In genomic region chr6:28567978-28568377, GRCm38 (mm10) we compare ENCODE assay signal across 22 mouse cellular contexts.
"Had no signal": no experiment of that assay in that cellular context is flagged by ENCODE, and none has a peak within 500 bp of the region (broad histone marks: within the 10 kb centered on the region; RNA-seq: fewer than 3 reads in every experiment).

No protein-coding gene starts in this region.

- H3K9me3 ChIP-seq: heart, embryonic 10.5 days; heart, embryonic 12.5 days; hindbrain, embryonic 12.5 days; hindbrain, embryonic 15.5 days; kidney, embryonic 15.5 days; limb, embryonic 13.5 days; limb, embryonic 15.5 days; liver, embryonic 12.5 days had no signal

- H3K4me2 ChIP-seq: heart, embryonic 12.5 days; hindbrain, embryonic 12.5 days; hindbrain, embryonic 15.5 days; kidney, embryonic 15.5 days; limb, embryonic 13.5 days; limb, embryonic 15.5 days; liver, embryonic 12.5 days had no signal

- H3K27ac ChIP-seq: heart, embryonic 10.5 days; hindbrain, embryonic 12.5 days; hindbrain, embryonic 15.5 days; hindbrain, postnatal 0 days; kidney, embryonic 15.5 days; kidney, postnatal 0 days; layer of hippocampus, adult 2 months; limb, embryonic 13.5 days; limb, embryonic 15.5 days; liver, embryonic 12.5 days had no signal

- H3K36me3 ChIP-seq: hindbrain, embryonic 12.5 days; hindbrain, embryonic 15.5 days had no signal

- H3K4me3 ChIP-seq: heart, embryonic 10.5 days; heart, embryonic 12.5 days; hindbrain, embryonic 12.5 days; hindbrain, embryonic 15.5 days; kidney, embryonic 15.5 days; layer of hippocampus, adult 2 months; limb, embryonic 13.5 days; limb, embryonic 15.5 days; liver, embryonic 12.5 days had no signal

- H3K9ac ChIP-seq: heart, embryonic 12.5 days; hindbrain, embryonic 12.5 days; hindbrain, embryonic 15.5 days; kidney, embryonic 15.5 days; limb, embryonic 13.5 days; limb, embryonic 15.5 days; liver, embryonic 12.5 days had no signal

- H3K4me1 ChIP-seq: limb, embryonic 15.5 days; liver, embryonic 12.5 days had no signal

- DNase-seq: gastrocnemius, postnatal 14 days; gastrocnemius, postnatal 36 days; heart, adult 18-20 months; heart, postnatal 10 days; kidney, adult 11 months; kidney, adult 2 months; kidney, adult 9 months; kidney, postnatal 14 days; kidney, postnatal 36 days; left cerebral cortex, postnatal 4 days had no signal

- ATAC-seq: hindbrain, postnatal 0 days; intestine, embryonic 16.5 days; liver, embryonic 12.5 days had no signal

- H3K27me3 ChIP-seq: heart, embryonic 12.5 days; hindbrain, embryonic 12.5 days; hindbrain, embryonic 15.5 days; kidney, embryonic 15.5 days; limb, embryonic 13.5 days; limb, embryonic 15.5 days; liver, embryonic 12.5 days had no signal
